Comparison of ENCODE assay signal across 8 mouse cellular contexts in the genomic region with DNA sequence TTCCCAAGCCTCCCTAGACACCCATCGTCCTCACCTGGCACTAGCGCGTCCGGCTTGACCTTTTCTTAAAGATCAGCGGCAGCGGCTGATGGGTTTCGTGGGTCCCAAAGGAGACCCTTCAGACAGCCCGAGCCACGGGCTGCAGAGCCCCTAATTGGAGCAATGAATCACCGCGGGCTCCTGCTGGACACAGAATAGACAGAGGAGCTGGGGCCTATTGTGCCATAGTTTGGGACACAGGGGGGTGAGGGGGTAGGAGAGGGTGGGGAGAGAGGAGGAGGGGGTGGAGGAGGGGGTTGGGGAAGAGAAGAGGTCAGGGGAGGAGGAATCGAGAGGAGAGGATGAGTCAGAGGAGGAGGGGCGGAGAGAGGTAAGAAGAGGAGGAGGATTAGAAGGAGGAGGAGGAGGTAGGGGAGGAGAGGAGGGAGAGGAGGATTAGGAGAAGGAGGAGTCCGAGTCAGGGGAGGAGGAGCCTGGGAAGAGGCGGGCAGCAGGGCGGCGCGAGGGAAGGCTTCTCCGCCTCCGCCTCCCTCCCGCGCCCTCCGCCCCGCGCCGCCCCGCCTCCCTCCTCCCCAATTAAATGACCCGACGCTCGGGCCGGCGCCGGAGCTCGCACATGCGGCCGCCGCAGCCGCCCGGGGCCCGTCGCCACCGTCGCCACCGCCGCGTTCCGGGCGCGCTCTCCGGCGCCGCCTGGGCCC. TPM values are rescaled to one million over a fixed set of nuclear protein-coding genes. Genes with fewer than 3 reads are reported as not detected.
DNase-seq lines count a peak whose midpoint lies in the region; ATAC-seq and TF ChIP-seq lines count a peak whose summit lies in the region.

Gene Gse1 (plus strand): TSS at position 566 of the 701 bp plus-strand sequence.

- no peaks in the 10 kb centered on the region; the same call in 1 of the 2 replicates for H3K27me3 ChIP-seq in forebrain, postnatal 0 days (ENCODE audit: insufficient read depth, low read length)
- peaks cover 19% of the 10 kb centered on the region for H3K27me3 ChIP-seq in hindbrain, embryonic 11.5 days (ENCODE audit: control insufficient read depth, insufficient read depth, low read length)
- H3K27me3 ChIP-seq in lung, postnatal 0 days (replicated peaks; ENCODE audit: insufficient read depth, low read length): peaks cover 10% of the 10 kb centered on the region; the same call in 1 of the 2 replicates

- no peaks in the 10 kb centered on the region for H3K9me3 ChIP-seq in forebrain, postnatal 0 days (ENCODE audit: low read length)
- H3K9me3 ChIP-seq in hindbrain, embryonic 11.5 days (ENCODE audit: control insufficient read depth, low read length): no peaks in the 10 kb centered on the region
- no peaks in the 10 kb centered on the region for H3K9me3 ChIP-seq in lung, postnatal 0 days (ENCODE audit: low read length)

- H3K27ac ChIP-seq in forebrain, postnatal 0 days (ENCODE audit: low read depth, low read length): peak within 1 kb of the TSS; percentile 35; the same call in 1 of the 2 replicates
- peak within 1 kb of the TSS; percentile 77 for H3K27ac ChIP-seq in hindbrain, embryonic 11.5 days (ENCODE audit: low read depth, low read length)
- H3K27ac ChIP-seq in lung, postnatal 0 days (ENCODE audit: low read length): peak within 1 kb of the TSS; percentile 68

- ATAC-seq in forebrain, postnatal 0 days: peak; percentile 67
- ATAC-seq in hindbrain, embryonic 11.5 days (ENCODE audit: low FRiP score): peak; percentile 72
- peak; percentile 81 for ATAC-seq in lung, postnatal 0 days
- no peak for ATAC-seq in monocyte, adult 5-6 weeks (replicated peaks; ENCODE audit: insufficient number of reproducible peaks, low FRiP score, low TSS enrichment, poor library complexity, severe bottlenecking)

- peak; percentile 95 for DNase-seq in adrenal gland, adult 2 months
- peak; percentile 73 for DNase-seq in cerebellum, adult 9-10 months
- peak; percentile 66 for DNase-seq in forebrain, postnatal 0 days
- peak; percentile 88 for DNase-seq in hindbrain, embryonic 11.5 days (ENCODE audit: low spot score)
- DNase-seq in layer of hippocampus, postnatal 14 days (ENCODE audit: low spot score in 2 of 2): peak; percentile 30 to 71
- DNase-seq in lung, postnatal 0 days (ENCODE audit: low spot score): peak; percentile 97
- DNase-seq in retina, postnatal 7 days (ENCODE audit: low read depth, low spot score): peak; percentile 72

- 1% methylated on average over 29 of the region's 52 CpGs for WGBS in forebrain, postnatal 0 days
- under 1% methylated on average over 30 of the region's 52 CpGs for WGBS in hindbrain, embryonic 11.5 days
- WGBS in lung, postnatal 0 days: 10% methylated on average over 18 of the region's 52 CpGs

- peak within 1 kb of the TSS; percentile 62 for H3K4me3 ChIP-seq in forebrain, postnatal 0 days (ENCODE audit: low read depth, low read length)
- H3K4me3 ChIP-seq in hindbrain, embryonic 11.5 days (ENCODE audit: low read depth, low read length): peak within 1 kb of the TSS; percentile 60
- peak within 1 kb of the TSS; percentile 44 for H3K4me3 ChIP-seq in lung, postnatal 0 days (ENCODE audit: low read depth, low read length)

- H3K4me2 ChIP-seq in forebrain, postnatal 0 days (ENCODE audit: low read depth): peak within 1 kb of the TSS; percentile 82
- H3K4me2 ChIP-seq in hindbrain, embryonic 11.5 days (replicated peaks; ENCODE audit: low read depth, low read length): peak within 1 kb of the TSS; percentile 98
- H3K4me2 ChIP-seq in lung, postnatal 0 days (replicated peaks; ENCODE audit: low read depth, low read length): peak within 1 kb of the TSS; percentile 97

- no peak for TF ChIP-seq EP300 in lung, postnatal 0 days (IDR thresholded peaks at IDR 0.05)

- H3K9ac ChIP-seq in forebrain, postnatal 0 days: peak within 1 kb of the TSS; percentile 58
- H3K9ac ChIP-seq in hindbrain, embryonic 11.5 days (ENCODE audit: low read depth, low read length): peak within 1 kb of the TSS; percentile 76
- H3K9ac ChIP-seq in lung, postnatal 0 days (replicated peaks; ENCODE audit: low read depth): no peak within 1 kb of the TSS; the same call in 1 of the 2 replicates

- H3K36me3 ChIP-seq in forebrain, postnatal 0 days (ENCODE audit: insufficient read depth): no peaks in the 10 kb centered on the region
- no peaks in the 10 kb centered on the region for H3K36me3 ChIP-seq in hindbrain, embryonic 11.5 days (ENCODE audit: control insufficient read depth, insufficient read depth, low read length)
- no peaks in the 10 kb centered on the region for H3K36me3 ChIP-seq in lung, postnatal 0 days (ENCODE audit: insufficient read depth, low read length)

- peaks cover 9% of the 10 kb centered on the region; the same call in 1 of the 2 replicates for H3K4me1 ChIP-seq in forebrain, postnatal 0 days (ENCODE audit: insufficient read depth)
- peaks cover 58% of the 10 kb centered on the region for H3K4me1 ChIP-seq in hindbrain, embryonic 11.5 days (replicated peaks; ENCODE audit: control insufficient read depth, insufficient read depth, low read length)
- peaks cover 18% of the 10 kb centered on the region for H3K4me1 ChIP-seq in lung, postnatal 0 days (ENCODE audit: insufficient read depth, low read depth, low read length)

- TF ChIP-seq CTCF in forebrain, postnatal 0 days (IDR thresholded peaks at IDR 0.05; ENCODE audit: low read depth): no peak
- TF ChIP-seq CTCF in lung, postnatal 0 days (IDR thresholded peaks at IDR 0.05): no peak

RNA-seq across cellular contexts. Expression of gene Gse1, which starts in this region (rescaled TPM):
- 10 to 100 TPM; 27.1 to 28.7 TPM for total RNA-seq in adrenal gland, adult 2 months (2021)
- 42.1 and 46.3 TPM in 2 replicates for polyA plus RNA-seq in adrenal gland, adult 2 months (2012; rRNA removed)
- total RNA-seq in forebrain, postnatal 0 days (2014; rRNA removed): 24.2 and 48.2 TPM in 2 replicates
- polyA plus RNA-seq in forebrain, postnatal 0 days (2015; fragmentation: Nextera tagmentation; extraction: Ambion mirVana): 10.5 and 15.9 TPM in 2 replicates
- polyA plus RNA-seq in hindbrain, embryonic 11.5 days (2014; fragmentation: Nextera tagmentation; extraction: Ambion mirVana): 16.5 and 17.8 TPM in 2 replicates
- total RNA-seq in layer of hippocampus, postnatal 14 days (2021): 100 to 1,000 TPM in 1 of 2 experiments, 10 to 100 TPM in 1; 94.0 to 107 TPM
- polyA plus RNA-seq in lung, postnatal 0 days (2015; fragmentation: Nextera tagmentation; extraction: Ambion mirVana): 9.5 and 9.9 TPM in 2 replicates
- total RNA-seq in monocyte, adult 5-6 weeks (2017): 9.9 to 23.3 TPM (median 10.5 TPM) in 3 replicates
